Mouse (Mus musculus) liver, embryonic 13.5 days (tissue): ENCODE data around the gene Tgfb2. TPM values are rescaled to one million over a fixed set of nuclear protein-coding genes. Genes with fewer than 3 reads are reported as not detected.

Source experiments
- ATAC-seq: fragments of 200-750 bp; cut with Nextera tagmentation; 2 replicates; pipeline ENCODE4 v1.8.0; 2017; ENCODE audit warnings: low read depth, mild to moderate bottlenecking, moderate number of reproducible peaks, moderate library complexity
- DNase-seq: peaks from one replicate; pipeline ENCODE4 v3.0.0; 2022
- H3K27ac ChIP-seq: fragments of 300-500 bp; sonication (generic); 2 replicates; pipeline ENCODE4 v1.5.1; 2015; ENCODE audit warnings: moderate library complexity, mild to moderate bottlenecking, inconsistent platforms
- H3K27me3 ChIP-seq: fragments of 300-500 bp; sonication (generic); 2 replicates; pipeline ENCODE4 v1.6.1; 2015; ENCODE audit warnings: mild to moderate bottlenecking, inconsistent platforms
- H3K36me3 ChIP-seq: fragments of 300-500 bp; sonication (generic); 2 replicates; pipeline ENCODE4 v1.6.1; 2015; ENCODE audit warnings: mild to moderate bottlenecking, inconsistent platforms
- H3K4me1 ChIP-seq: fragments of 300-500 bp; sonication (generic); replicated peaks from 2 replicates; pipeline ENCODE4 v1.6.1; 2015; ENCODE audit warnings: inconsistent platforms
- H3K4me2 ChIP-seq: fragments of 300-500 bp; sonication (generic); 2 replicates; pipeline ENCODE4 v1.6.1; 2015; ENCODE audit warnings: inconsistent platforms, mild to moderate bottlenecking, moderate library complexity
- H3K4me3 ChIP-seq: fragments of 300-500 bp; sonication (generic); replicated peaks from 2 replicates; pipeline ENCODE4 v1.5.1; 2015; ENCODE audit warnings: mild to moderate bottlenecking, inconsistent platforms
- H3K9ac ChIP-seq: fragments of 300-500 bp; sonication (generic); 2 replicates; pipeline ENCODE4 v1.6.1; 2015; ENCODE audit warnings: mild to moderate bottlenecking, inconsistent platforms
- H3K9me3 ChIP-seq: fragments of 300-500 bp; sonication (generic); replicated peaks from 2 replicates; pipeline ENCODE4 v1.6.1; 2016; ENCODE audit warnings: inconsistent platforms
- WGBS: fragments of 180-500 bp; shearing (Covaris S2); methylation state at CpG from one replicate; pipeline ENCODE4 v1.1.7; 2015; ENCODE audit not compliant: insufficient replicate concordance; 5-methylcytosine and 5-hydroxymethylcytosine counted together
- polyA plus RNA-seq: library from polyadenylated mRNA; unstranded; fragments of >200 nt; fragmentation: Nextera tagmentation; extraction: Ambion mirVana; gene quantifications from 2 replicates; pipeline ENCODE4 v1.2.1, GENCODE M21; 2015

The Tgfb2 gene
- polyA plus RNA-seq, 1 experiment from 2014 or later = 2.1 TPM

DNA sequence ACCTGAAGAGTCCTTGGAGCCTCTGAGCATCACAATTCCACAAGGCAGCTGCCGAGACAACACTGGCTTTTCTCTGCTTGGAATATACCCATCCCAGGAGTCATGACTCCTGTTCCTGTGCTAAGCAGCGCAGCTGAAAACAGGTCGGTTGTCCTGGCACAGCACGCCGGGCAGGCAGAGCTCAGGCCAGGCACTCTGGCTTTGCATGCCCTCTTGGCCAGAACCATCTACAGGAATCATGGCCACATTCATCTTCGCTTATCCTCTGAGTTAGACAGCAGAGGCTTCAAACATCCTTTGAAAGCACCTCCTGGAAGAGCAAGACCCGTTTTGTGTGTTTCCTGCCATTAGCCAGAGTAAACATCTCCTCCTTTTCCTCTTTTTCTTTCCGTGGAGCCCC lies 53.6 kb downstream of the Tgfb2 start:
- Histone ChIP-seq H3K4me2 (no peak overlapping the region), H3K4me3 (no peak overlapping the region), H3K4me1 (no peaks in the 10 kb centered on the region), H3K27ac (no peak overlapping the region), H3K9me3 (no peaks in the 10 kb centered on the region), H3K9ac (no peak overlapping the region), H3K36me3 (no peaks in the 10 kb centered on the region), H3K27me3 (no peaks in the 10 kb centered on the region)
- WGBS = 45% methylated on average over 8 of the region's 8 CpGs
- ATAC-seq (no peak), DNase-seq (no peak)

DNA sequence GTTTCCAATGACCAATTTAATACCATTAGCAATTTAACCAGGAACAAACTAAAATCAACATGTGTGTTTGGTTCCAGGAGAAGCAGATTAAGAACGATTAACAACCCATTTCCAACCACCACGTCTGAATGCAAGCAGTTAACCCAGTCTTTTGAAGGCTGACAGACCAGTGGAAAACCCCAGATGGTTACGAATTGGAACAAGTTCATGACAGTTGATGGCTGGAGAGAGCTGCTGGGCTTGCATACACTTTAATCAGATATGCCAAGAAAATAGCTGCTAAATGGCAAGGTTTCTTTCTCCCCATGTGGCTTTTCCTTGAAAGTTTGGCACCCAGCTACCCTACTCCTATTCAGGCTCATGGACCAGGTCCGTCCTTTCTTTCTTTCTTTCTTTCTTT lies 55.8 kb downstream of the Tgfb2 start:
- WGBS = 62% methylated on average over 4 of the region's 4 CpGs
- DNase-seq = no peak
- H3K9me3 ChIP-seq = no peaks in the 10 kb centered on the region

DNA sequence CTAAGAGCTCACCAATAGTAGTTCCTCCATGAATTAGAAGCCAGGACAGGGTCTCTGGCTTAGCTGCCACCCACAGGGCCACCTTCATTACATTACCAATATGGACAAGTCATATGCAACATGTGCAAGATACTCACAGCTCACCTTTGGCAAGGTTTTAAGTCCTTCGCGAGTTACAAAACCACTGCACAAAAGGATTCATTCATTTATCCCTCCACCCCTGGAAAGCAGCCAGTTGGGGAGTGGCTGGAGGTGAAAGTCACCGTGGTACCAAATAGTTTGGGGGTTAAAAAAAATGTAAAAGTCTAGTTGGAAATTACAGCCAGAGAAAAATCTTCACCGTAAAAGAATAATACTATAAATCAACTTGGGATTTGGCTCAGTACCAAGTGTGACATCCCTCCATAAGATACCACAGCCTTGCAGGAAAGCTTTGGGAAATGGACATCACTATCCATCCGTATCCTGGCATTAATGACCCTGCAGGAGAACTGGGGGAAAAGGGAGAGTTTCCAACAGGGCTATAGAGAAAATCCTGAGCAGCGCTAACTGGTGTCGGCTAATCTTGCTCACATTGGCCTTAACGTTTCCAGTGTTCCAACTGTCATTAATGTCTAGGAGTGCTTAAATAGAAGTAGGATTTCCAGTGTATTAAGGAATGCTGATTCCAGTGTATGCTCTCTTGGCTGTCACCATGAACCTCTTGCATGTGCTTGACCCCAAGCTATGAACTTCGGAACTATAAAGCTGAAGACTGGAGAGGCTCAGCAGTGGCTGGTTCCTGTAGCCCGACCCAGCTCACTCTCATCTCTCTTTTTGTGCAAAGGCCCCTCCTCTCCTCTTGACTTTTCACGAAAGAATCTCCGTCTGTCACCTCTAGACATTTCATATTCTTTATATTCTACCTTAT lies 68.2 kb downstream of the Tgfb2 start:
- Histone ChIP-seq H3K36me3 (no peaks in the 10 kb centered on the region), H3K27me3 (no peaks in the 10 kb centered on the region), H3K4me3 (no peak overlapping the region), H3K9ac (no peak overlapping the region), H3K27ac (no peak overlapping the region), H3K4me1 (no peaks in the 10 kb centered on the region), H3K4me2 (no peak overlapping the region), H3K9me3 (no peaks in the 10 kb centered on the region)
- 68% methylated on average over 12 of the region's 12 CpGs for WGBS
- ATAC-seq = no peak
- no peak for DNase-seq

More for the DNA sequence above, 55.8 kb downstream of the Tgfb2 start:
- Histone ChIP-seq H3K36me3 (no peaks in the 10 kb centered on the region), H3K4me1 (no peaks in the 10 kb centered on the region), H3K27me3 (no peaks in the 10 kb centered on the region), H3K9ac (no peak overlapping the region), H3K27ac (no peak overlapping the region), H3K4me3 (no peak overlapping the region), H3K4me2 (no peak overlapping the region)
- no peak for ATAC-seq

DNA sequence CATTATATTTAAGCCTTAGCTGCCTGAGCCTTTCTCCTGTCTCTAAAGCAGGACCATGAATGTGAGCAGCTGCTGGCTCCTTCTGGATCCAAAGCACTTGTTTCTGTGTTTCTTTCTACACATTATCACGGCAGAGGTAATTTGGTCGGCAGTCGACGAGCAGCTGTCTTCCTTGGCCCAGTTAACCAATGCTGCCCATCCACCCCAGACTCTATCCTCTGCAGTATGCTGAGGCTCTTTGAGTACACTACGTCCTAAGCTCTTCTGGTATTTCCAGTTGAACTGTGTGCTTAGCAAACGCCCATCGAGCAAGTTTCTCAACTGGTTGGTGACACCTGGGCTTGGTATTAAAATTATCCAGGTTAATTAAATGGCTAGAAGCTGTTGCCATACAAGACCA lies 70.7 kb downstream of the Tgfb2 start:
- no peaks in the 10 kb centered on the region for H3K4me1 ChIP-seq
- ATAC-seq = no peak

DNA sequence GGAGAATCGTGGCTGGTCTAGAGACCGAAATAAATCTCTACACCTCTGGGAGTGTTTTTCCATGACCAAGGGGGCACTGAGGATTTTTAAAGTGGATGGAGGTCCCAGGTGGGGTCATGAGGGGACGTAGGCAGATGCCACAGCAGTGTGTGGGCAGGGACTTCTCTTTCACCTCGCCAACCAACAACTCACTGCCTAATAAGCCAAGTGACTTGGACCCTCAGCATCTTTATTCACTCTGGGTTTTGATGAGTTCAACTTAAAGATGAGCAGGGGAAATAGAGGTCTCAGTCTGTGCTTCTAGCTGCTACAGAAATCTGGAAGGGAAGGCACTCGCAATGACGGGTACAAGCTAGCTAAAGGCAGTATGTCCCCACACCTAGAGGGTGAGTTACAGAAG lies 74.3 kb downstream of the Tgfb2 start:
- no peak overlapping the region for H3K9ac ChIP-seq
- H3K27me3 ChIP-seq = no peaks in the 10 kb centered on the region
- no peak overlapping the region for H3K27ac ChIP-seq
- WGBS = 69% methylated on average over 6 of the region's 6 CpGs
- H3K36me3 ChIP-seq = no peaks in the 10 kb centered on the region
- ATAC-seq = no peak
- no peaks in the 10 kb centered on the region for H3K4me1 ChIP-seq
- no peak overlapping the region for H3K4me2 ChIP-seq
- no peaks in the 10 kb centered on the region for H3K9me3 ChIP-seq
- no peak overlapping the region for H3K4me3 ChIP-seq
- no peak for DNase-seq

More for the DNA sequence above, 70.7 kb downstream of the Tgfb2 start:
- Histone ChIP-seq H3K4me3 (no peak overlapping the region), H3K9ac (no peak overlapping the region), H3K9me3 (no peaks in the 10 kb centered on the region), H3K27me3 (no peaks in the 10 kb centered on the region), H3K4me2 (no peak overlapping the region), H3K27ac (no peak overlapping the region), H3K36me3 (no peaks in the 10 kb centered on the region)
- 70% methylated on average over 7 of the region's 7 CpGs for WGBS
- DNase-seq = no peak

DNA sequence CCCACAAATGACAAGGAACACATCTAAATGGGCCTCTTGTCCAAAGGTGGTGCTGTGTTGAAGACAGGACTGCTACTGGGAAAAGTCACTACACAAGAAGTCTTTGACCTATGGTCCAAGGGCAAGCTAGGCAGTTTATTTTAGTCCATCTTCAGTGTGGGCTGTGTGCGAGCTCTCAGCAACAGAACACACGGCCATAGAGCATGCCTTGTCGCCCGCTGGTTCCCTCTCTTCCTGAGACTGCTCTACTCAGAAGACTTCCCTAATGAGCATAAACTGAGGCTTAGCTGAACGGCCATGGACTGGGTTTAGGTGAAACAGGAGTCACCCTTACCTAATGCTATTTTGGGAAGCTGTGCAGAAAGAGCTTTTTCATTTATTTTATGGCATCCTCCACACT lies 74.8 kb downstream of the Tgfb2 start:
- Histone ChIP-seq H3K4me3 (no peak overlapping the region), H3K4me1 (no peaks in the 10 kb centered on the region), H3K9me3 (no peaks in the 10 kb centered on the region), H3K27me3 (no peaks in the 10 kb centered on the region), H3K27ac (no peak overlapping the region), H3K36me3 (no peaks in the 10 kb centered on the region), H3K9ac (no peak overlapping the region), H3K4me2 (no peak overlapping the region)
- no peak for DNase-seq
- 67% methylated on average over 5 of the region's 5 CpGs for WGBS
- ATAC-seq = no peak

DNA sequence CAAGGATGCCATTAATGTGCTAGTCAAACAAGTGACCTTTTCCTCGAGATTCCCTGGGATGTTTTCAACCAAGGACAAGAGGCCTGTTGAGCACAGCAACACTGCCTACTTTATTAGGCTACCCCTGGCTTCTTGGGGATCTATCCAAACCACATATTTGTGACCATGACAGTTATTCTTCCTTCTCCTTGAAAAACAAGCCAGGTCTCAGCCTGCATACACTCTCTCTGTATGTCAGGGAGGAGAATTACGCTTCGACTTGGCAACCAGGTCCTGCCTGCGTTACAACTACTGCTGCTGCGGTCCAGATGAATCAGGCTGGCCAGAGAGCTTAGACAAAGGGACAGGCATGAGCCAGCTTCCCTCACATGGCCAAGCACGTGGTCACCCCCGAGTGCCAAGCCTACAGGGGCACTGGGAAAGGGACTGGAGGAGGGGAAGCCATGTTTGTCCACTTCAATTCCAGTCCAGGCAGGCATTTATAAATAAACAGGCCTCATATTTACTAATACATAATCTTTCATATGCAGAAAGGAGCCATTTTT lies 78.3 kb downstream of the Tgfb2 start:
- Histone ChIP-seq H3K9me3 (no peaks in the 10 kb centered on the region), H3K4me3 (no peak overlapping the region), H3K9ac (no peak overlapping the region), H3K4me2 (no peak overlapping the region), H3K36me3 (no peaks in the 10 kb centered on the region), H3K27me3 (no peaks in the 10 kb centered on the region), H3K4me1 (no peaks in the 10 kb centered on the region), H3K27ac (no peak overlapping the region)
- DNase-seq (no peak), ATAC-seq (no peak)
- WGBS = 51% methylated on average over 7 of the region's 7 CpGs

DNA sequence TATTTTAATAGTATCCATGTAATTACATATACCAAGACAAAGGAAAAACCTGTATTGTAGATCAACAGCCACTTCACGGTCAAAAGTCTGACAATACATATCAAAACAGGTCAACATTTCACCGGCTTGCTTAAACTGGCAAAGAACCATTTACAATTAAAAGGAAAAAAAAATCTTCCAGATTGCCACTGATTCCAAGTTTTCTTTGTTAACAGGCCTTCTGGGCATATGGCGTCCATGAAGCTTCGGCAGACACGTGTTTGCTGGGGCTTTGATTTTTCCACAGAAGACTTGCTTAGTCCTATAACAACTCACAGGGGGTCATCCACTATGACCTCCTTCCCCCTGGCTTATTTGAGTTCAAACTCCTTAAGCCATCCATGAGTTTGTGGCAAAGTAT lies 81.3 kb downstream of the Tgfb2 start:
- DNase-seq (no peak), ATAC-seq (no peak)
- Histone ChIP-seq H3K27me3 (no peaks in the 10 kb centered on the region), H3K4me2 (no peak overlapping the region), H3K4me3 (no peak overlapping the region), H3K9ac (no peak overlapping the region), H3K4me1 (no peaks in the 10 kb centered on the region), H3K9me3 (no peaks in the 10 kb centered on the region), H3K27ac (no peak overlapping the region), H3K36me3 (no peaks in the 10 kb centered on the region)
- 78% methylated on average over 5 of the region's 5 CpGs for whole genome bisulfite sequencing

DNA sequence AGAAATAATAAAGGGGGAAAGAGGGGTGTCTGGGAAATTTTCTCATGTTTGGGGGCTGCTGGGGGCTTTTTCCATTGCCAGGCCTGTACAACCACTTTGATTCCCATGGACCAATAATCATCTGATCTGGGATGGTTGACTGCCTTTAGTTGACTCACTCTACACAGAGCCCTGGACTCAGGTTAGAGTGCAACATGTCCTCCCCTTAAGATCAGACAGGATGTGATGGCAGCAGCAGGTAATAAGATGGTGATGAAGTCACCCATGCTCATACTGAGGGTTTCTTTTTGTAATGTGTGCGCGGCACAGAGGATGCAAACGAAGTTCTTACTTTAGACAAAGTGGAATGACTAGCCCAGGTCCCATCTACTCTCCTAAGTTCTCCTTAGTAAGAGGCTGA lies 84.0 kb downstream of the Tgfb2 start:
- H3K27me3 ChIP-seq = no peaks in the 10 kb centered on the region
- H3K4me1 ChIP-seq = no peaks in the 10 kb centered on the region
- ATAC-seq (no peak), DNase-seq (no peak)
- no peak overlapping the region for H3K4me3 ChIP-seq
- WGBS = 76% methylated on average over 3 of the region's 3 CpGs
- H3K9me3 ChIP-seq = no peaks in the 10 kb centered on the region
- no peak overlapping the region for H3K9ac ChIP-seq
- H3K4me2 ChIP-seq = no peak overlapping the region
- no peak overlapping the region for H3K27ac ChIP-seq
- H3K36me3 ChIP-seq = no peaks in the 10 kb centered on the region

DNA sequence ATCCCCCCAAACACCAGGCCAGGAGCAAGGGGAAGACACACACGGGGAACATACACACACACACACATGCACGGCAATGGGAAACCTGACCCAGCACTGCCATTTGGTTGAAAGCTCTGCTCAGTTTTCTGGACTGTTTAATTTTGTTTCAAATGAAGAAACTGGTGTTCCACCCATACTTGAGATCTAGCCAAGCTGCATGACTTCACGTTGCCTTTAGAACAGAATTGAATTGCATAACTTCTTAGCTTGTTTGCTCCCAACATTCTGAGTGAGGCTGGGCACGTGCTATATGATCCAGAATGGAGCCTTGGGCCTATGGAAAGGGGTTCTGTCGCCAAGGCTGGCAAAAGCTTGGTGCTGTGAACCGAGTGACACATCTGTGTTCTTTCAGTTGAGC lies 87.5 kb downstream of the Tgfb2 start:
- no peak overlapping the region for H3K27ac ChIP-seq
- H3K4me3 ChIP-seq = no peak overlapping the region
- 60% methylated on average over 6 of the region's 6 CpGs for WGBS
- no peaks in the 10 kb centered on the region for H3K9me3 ChIP-seq
- H3K36me3 ChIP-seq = no peaks in the 10 kb centered on the region
- H3K9ac ChIP-seq = no peak overlapping the region
- no peak for ATAC-seq
- DNase-seq = no peak
- H3K4me2 ChIP-seq = no peak overlapping the region
- no peaks in the 10 kb centered on the region for H3K4me1 ChIP-seq
- no peaks in the 10 kb centered on the region for H3K27me3 ChIP-seq

DNA sequence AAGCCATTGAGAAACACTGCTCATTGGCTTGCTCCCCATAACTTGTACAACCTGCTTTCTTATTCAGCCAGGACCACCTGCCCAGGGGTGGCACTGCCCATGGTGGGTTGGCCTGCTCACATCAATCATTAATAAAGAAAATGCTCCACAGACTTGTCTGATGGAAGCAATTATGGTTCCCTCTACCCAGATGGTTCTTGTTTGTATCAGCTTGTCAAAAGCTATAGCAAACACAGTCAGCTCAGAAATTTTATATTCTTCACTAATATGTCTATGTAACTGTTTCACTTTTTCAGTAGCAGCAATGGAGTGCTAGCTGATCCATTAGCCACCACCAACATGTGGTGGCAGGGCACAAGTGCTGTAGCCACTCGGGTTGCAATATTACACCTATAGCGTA lies 94.4 kb downstream of the Tgfb2 start:
- H3K36me3 ChIP-seq = no peaks in the 10 kb centered on the region
- H3K4me1 ChIP-seq = no peaks in the 10 kb centered on the region
- DNase-seq = no peak
- no peaks in the 10 kb centered on the region for H3K27me3 ChIP-seq
- H3K9ac ChIP-seq = no peak overlapping the region
- H3K27ac ChIP-seq = no peak overlapping the region
- H3K4me2 ChIP-seq = no peak overlapping the region
- 84% methylated on average over 2 of the region's 2 CpGs for WGBS
- H3K9me3 ChIP-seq = no peaks in the 10 kb centered on the region
- no peak for ATAC-seq
- no peak overlapping the region for H3K4me3 ChIP-seq

DNA sequence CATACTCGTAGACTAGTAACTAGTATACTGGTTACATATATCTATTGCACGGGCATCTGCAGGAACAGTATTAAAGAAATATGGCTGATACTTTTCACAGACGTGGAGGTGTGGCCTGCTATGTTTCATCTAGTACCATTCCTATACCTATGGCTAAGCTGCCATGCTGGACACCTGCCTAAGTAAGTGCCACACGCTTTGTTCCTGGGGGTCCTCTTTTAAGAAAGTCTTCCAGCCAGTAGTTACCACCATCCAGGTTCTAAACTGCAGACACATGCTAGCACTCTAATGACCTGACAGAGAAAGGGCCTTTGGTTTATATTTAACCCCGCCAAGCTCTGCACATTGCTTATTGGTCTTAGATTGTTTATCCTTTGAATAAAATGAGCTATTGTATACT lies 95.3 kb downstream of the Tgfb2 start:
- Histone ChIP-seq H3K9ac (no peak overlapping the region), H3K27me3 (no peaks in the 10 kb centered on the region), H3K9me3 (no peaks in the 10 kb centered on the region), H3K27ac (no peak overlapping the region), H3K36me3 (no peaks in the 10 kb centered on the region), H3K4me3 (no peak overlapping the region), H3K4me2 (no peak overlapping the region), H3K4me1 (no peaks in the 10 kb centered on the region)
- ATAC-seq (no peak), DNase-seq (no peak)
- 67% methylated on average over 5 of the region's 5 CpGs for WGBS
